Mouse (Mus musculus) heart, adult 18-20 months (tissue): ENCODE data around the gene Ptpn3. TPM values are rescaled to one million over a fixed set of nuclear protein-coding genes. Genes with fewer than 3 reads are reported as not detected.
A peak's percentile ranks its signal among the peaks of the same experiment; 100 is the strongest.

Source experiments
- DNase-seq, 2 experiments: peaks; one replicate each; pipeline ENCODE4 v3.0.0; 2021 to 2022; ENCODE audit warnings: mixed read lengths in 1 of 2
- total RNA-seq, 2 experiments: library from RNA; stranded (reverse); gene quantifications; 2 replicates each; pipeline ENCODE4 v1.2.3; 2021

The Ptpn3 gene
- total RNA-seq, 2 experiments from 2014 or later, result 34.5 to 41.4 TPM

- DNase-seq, result no peak
These were observed 133.4 kb downstream of the Ptpn3 start for GRCm38 (mm10) chr4:57168277-57168676.

- DNase-seq, result no peak
These were observed 134.4 kb downstream of the Ptpn3 start for GRCm38 (mm10) chr4:57166922-57167870.

- no peak for DNase-seq
These were observed 136.0 kb downstream of the Ptpn3 start for GRCm38 (mm10) chr4:57165654-57166053.

- DNase-seq, result no peak
These were observed 136.9 kb downstream of the Ptpn3 start for GRCm38 (mm10) chr4:57164578-57165210.

GRCm38 (mm10) chr4:57162789-57163722, 138.6 kb downstream of the Ptpn3 start:
- no peak for DNase-seq

- DNase-seq, result no peak
These were observed 141.1 kb downstream of the Ptpn3 start for GRCm38 (mm10) chr4:57160571-57160970.

- DNase-seq, result no peak
These were observed 145.0 kb downstream of the Ptpn3 start for GRCm38 (mm10) chr4:57156549-57157169.

- DNase-seq, result no peak
These were observed 147.8 kb downstream of the Ptpn3 start for GRCm38 (mm10) chr4:57153838-57154237.

GRCm38 (mm10) chr4:57153068-57153835, 148.4 kb downstream of the Ptpn3 start:
- DNase-seq, result peak; percentile 59 to 75

GRCm38 (mm10) chr4:57148182-57148581, 153.5 kb downstream of the Ptpn3 start:
- DNase-seq, result no peak

- peak; percentile 72 to 74 for DNase-seq
These were observed 158.4 kb downstream of the Ptpn3 start, which contains the start of gene Epb41l4b for GRCm38 (mm10) chr4:57143026-57143937. TSS of gene Epb41l4b (minus strand) at chr4:57143437.

- DNase-seq, result no peak
These were observed 159.1 kb downstream of the Ptpn3 start for GRCm38 (mm10) chr4:57142374-57143025.

GRCm38 (mm10) chr4:57141908-57142361, 159.7 kb downstream of the Ptpn3 start:
- DNase-seq, result peak; percentile 37

- no peak for DNase-seq
These were observed 160.5 kb downstream of the Ptpn3 start for GRCm38 (mm10) chr4:57140992-57141717.
